Mouse (Mus musculus) embryo, embryonic 10 days (tissue): Measurements from ENCODE around the gene Pkm.
A peak's percentile ranks its signal among the peaks of the same experiment; 100 is the strongest.

Experiments
- DNase-seq: peaks from one replicate; pipeline ENCODE4 v3.0.0-alpha.2; 2015; ENCODE audit warnings: low spot score

Pkm gene

DNA sequence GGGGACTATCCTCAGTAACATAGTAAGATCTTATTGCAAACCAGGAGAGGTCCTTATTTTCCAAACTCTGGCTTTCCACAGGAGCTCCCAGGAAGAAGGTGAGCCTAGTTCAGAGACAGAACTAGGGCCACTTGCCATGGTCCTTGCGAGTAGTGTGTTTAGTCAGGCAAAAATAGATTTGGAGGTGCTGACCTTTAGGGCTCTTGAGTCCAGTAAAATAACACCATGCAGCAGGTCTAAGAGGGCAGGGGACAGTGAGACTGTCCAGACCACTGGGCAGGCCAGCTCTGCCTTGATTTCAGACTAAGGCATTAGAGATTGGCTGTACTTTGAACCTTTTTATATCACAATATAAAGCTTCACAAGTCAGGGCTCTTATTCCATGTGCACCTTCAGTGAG, 10.6 kb downstream of the Pkm start:
- DNase-seq = no peak

DNA sequence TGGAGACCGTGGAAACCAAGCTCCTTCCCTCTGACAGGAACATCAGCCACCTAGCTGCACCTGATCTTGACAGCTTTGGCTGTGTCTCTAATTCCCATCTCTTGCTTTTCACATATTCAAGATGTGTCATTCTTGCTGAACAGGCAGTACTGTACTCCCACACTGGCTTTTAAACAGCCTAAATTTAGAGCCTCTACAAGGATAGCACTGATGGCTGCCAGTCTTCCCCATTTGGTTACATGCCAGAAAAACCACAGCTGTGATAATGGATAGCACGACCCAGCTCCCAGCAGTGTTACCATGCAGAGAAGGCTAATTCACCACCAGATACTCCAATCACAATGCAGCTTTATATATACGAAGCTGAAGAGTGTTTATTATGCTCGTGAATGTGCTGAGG, 11.1 kb downstream of the Pkm start:
- DNase-seq = no peak

DNA sequence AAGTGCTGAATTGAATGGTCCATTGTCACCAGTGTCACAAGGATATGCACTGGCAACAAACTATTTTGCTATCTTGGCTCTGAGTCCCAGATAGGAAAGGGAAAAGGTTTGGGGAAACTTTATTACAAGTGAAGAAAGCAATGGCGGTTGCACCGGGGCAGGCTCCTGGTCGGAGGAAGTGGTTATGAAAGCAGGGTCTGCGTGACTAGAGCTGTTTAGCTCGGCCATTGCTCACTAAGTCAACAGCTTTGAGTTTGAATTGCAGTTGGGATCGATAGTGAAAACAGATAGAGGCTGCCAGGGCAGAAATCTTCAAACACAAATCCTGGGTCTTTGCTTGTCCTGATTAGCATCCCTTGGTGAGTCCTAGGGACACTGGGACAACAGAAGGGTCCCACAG, 11.7 kb downstream of the Pkm start:
- no peak for DNase-seq

DNA sequence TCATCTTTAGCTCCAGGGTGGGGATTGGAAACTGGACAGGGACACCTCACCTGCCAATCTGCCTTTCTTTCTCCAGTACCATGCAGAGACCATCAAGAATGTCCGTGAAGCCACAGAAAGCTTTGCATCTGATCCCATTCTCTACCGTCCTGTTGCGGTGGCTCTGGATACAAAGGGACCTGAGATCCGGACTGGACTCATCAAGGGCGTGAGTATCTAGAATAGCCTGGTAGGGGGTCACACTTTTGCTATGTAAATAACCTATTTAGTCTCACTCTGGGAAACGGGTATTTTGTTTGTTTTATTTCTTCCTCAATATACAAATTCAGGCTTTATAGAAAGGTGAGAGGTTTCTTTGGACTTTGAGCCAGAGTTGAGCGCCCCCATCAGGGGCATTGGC, 12.3 kb downstream of the Pkm start:
- DNase-seq = no peak

DNA sequence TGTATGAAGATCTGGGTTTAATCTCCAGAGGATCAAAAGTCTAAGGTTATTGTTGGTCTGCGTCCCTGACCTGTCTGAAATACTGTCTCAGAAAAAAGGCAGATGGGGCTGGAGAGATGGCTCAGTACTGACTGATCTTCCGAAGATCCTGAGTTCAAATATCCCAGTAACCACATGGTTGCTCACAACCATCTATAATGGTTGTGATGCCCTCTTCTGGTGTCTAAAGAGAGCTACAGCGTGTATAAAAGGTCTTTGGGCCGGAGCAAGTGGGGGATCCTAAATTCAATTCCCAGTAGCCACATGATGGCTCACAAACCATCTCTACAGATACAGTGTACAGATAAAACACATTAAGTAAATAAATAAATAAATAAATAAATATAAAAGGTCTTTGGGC, 13.0 kb downstream of the Pkm start:
- DNase-seq = no peak

DNA sequence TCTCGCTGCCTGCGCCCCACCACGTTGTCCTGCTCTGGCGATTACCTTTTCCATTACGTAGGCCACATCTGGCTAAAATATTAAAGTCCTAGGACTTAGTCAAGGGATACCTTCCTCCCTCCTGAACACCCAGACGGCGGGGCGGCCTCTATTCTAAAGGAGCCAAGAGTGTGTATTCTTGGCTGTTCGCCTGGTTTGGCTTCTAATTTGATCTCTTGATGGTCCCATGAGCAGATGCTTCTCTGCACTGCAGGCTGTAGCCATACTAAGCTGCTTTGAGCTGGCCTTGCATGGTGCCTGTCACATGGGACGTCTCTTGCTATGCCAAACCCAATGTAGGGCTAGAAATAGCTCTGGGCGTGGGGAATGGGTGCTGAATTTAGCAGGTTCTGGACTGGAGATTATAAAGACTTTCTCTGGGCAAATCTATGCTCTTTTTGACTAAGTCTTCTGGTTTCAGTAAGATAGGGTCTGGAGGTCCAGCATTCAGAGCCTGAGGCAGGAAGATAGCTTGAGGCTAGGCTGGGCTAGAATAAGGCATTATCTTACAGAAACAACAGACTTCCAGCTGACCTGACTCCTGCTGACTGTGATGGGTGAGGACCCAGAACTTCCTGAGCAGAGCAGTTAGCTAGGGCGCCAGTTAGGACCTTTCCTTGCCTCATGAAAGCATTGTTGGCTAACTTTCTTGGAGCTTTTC, 16.2 kb downstream of the Pkm start:
- no peak for DNase-seq

DNA sequence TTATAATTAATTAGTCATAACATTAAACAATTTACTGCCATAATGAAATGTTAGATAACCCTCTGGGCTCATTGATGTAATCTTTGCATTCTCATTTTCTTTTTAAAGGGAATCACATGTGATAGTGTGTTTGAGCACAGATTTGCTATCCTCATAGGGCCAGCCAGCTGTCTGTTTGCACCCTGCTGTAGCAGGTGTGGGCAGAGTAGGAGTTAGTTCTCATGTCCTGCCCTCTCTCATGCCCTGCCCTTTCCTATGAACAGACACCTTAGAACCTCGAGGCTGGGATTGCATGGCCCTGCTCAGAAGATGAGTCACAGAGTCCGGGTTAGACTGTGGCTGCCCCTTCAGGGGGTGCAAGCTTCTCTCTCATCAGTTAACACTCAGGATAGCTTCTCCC, 17.3 kb downstream of the Pkm start:
- DNase-seq = no peak

DNA sequence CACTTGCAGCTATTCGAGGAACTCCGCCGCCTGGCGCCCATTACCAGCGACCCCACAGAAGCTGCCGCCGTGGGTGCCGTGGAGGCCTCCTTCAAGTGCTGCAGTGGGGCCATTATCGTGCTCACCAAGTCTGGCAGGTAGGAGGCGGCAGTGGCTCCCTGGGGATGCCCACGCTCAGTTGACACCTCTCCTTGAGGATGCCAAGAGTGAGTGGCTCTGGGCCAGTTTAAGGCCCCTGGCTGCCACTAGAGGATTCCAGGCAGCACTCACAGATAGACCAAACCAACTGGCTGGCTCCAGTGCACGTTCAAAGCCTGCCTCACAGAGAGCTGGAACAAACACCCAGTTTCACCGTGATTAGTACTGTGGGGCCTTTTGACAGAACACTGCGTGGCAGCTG, 19.4 kb downstream of the Pkm start:
- no peak for DNase-seq

DNA sequence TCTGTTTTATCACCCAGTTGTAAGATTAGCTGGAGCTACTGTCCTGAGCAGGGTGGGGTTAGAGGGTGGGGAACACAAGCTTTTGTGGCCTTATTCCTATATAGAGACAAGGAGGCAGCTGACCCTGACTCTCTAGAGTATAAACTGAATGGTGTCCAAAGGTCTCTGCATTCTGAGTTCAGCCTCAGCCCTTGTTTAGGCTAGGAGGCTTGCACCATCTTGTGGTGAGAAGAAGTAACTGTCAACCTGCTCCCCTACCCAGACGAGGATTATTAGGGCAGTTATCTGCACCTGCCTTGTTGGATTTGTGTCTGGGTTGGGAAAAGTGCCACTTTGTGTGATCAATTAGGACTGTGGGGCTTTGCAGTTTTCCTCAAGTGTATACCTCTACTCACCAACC, 22.1 kb downstream of the Pkm start:
- DNase-seq = peak; percentile 53

DNA sequence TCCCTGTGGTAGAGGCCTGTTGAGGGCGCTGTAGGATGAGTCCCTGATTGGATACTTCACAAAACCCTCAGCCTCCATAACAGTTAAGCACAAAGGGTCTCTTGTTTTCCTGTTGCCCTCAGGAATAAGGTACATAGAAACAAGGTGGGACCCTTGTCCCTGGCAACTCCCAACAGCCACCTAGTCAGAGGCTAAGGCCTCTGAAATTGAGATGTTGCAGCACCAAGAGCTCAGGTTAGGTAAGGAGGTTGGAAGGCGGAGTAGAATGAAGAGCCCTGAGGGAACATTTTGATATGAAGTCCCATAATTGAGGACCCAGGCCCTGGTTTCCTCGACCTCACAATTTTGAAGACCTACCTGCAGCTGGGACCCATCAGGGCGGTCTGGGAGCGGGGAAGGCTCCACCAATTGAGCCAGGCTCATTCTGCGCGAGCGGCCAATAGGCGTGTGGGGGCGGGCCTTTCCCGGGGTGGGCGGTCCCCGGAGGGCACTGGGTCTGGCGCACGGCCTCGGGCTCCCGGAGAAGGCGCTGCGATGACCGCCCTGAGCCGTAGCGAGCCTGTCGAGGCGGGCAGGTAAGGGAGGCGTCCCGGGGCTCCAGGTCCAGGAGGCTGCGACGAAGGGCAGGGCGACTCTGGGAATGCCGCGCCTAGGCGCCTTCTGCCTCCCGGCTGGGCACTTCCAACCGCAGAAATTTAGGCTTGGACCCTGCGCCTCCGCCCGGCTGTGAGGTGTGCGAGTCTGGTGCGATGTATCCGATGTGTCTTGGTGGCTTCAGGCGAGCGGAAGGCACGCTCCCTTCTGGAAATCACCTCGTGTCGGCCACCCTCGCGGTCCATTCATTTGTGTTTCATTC, 23.7 kb downstream of the Pkm start, which contains the start of gene Gramd2:
Gene Gramd2, plus strand, starts transcription at position 467 of the 856 bp plus-strand sequence.
- peak; percentile 87 for DNase-seq

DNA sequence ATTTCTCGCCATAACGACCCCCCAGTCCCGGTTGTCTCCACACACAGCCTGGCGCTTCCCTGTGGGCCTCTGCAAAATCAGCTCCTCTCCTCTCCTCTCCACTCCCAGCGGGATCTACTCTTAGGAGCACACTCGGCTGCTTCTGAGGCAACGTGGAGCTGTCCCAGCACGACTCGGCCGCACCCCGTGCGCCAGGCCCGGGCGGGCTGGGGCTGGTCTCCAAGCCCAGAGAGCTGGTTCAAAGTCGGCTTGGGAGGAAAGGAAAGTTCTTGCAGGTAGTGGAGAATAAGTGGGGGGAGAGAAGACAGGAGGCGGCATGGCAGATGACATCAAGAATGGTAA, 24.3 kb downstream of the Pkm start:
- no peak for DNase-seq

DNA sequence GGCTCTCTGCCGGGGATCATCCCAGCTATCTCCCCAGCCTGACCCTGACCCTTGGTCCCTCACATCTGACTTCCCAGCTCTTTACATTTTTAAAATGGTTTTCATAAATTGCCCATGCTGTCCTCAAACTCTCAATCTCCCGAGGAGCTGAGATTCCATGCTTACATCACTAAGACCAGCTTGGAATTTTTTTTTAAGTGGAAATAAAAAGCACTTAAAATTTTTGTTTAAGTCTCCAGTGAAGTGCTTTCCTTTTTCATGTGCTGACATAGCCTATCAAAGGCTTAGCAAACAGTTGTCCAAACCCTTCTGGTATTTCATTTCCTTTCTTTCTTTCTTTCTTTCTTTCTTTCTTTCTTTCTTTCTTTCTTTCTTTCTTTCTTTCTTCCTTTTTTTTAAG, 27.9 kb downstream of the Pkm start:
- DNase-seq = no peak

DNA sequence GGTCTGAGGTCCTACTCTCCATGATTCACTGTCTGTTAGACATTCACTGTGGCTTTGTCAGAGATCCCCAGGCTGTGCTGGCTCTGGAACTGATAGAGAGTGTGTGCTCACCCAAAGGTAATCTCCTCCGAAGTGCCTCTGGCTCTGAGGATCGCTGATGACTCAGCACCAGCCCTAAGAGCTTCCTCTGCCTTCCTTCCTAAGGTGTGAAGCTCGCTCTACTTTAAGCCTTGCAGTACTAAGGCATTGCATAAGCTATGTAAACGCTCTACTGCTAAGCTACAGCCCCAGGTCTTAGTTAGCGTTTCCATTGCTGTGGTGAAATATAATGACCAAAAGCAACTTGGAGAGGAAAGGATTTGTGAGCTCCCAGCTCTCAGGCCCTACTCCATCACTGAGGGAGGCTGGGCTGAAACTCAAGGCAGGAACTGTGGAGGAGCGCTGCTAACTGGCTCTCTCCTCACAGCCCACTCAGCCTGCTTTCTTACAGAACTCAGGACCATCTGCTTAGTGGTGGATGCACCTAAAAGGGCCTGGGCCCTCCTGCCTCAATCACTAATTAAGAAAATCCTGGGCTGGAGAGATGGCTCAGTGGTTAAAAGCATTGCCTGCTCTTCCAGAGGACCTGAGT, 31.4 kb downstream of the Pkm start:
- DNase-seq = no peak

DNA sequence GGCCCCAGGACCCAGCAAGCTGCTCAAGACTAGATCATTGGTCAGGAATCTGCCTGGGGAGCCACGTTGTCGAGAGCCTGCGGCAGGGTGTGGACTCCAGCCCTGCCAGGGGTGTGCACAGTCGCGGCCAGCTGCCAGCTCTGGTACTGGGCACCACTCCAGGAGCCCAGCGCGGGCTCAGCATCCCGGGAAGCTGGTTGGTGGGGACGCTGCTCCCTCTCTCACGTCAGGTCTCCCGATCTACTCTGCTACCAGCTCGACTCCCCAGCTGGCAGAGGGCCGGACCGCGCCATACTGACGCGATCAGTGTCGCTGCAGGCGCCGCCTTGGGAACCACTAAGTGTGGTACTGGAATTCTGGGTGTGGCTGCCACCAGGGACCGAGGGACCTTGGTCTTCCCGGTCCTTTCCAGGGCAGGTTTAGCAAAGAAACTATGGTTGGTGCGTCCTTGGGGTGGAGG, 35.5 kb downstream of the Pkm start:
- no peak for DNase-seq

DNA sequence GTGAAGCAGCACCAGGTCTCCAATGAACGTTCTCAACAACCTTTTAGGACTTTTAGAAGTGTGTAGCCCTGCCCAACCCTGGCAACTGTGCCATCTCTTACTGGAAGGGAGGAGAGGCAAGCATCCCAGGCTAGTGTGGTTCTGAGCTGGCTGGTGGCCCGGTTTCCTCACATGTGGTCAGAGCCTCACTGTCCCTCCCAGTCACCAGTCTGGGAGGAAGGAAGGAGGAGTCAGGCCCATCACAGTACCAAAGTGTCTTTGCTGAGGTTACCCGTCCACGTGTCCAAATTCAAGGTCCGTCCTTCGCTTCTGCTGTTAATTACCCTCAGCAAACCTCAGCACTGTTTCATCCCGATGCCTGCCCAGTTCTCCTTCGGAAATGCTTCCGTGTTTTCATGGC, 36.0 kb downstream of the Pkm start:
- DNase-seq = no peak

DNA sequence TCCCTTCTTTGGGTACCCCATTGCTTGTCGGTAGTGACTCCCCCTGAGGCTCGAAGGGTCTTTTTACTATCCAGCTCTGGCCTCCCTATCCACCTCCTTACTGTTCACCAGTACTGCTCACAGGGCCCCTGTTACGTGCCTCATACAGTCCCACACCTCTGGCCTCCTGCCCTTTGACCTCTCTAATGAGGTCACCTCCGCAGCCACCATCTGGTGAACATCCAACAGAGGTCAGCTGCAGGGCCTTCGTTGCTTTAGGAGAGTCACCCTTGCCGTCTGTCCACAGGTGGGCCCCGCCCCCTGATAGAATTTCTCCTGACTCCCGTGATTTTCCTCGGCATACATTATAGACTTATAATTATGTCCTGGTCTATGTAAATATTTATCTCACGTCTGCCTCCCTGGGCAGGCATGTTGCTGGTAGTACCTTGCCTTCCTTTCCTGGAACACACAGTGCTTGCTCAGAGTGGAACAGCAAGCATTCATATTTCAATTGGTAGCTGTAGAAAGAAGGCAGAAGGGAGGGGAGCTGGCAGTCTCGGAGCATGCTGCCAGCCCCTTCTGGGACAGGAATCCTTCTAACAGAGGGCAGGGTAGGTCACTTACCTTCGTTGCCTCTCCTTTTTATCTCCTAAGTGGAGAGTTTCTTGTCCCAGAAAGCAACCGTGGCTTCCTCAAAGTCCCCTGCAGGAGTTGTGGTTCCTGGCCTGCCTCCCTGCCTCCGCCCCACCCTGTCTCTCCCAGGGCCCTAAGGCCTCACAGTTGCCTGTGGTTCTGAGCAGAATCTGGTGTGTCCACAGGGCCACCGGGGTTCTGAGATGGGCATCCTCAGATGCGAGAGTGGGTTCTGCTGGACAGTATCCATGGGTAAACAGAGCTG, 38.6 kb downstream of the Pkm start:
- DNase-seq = peak; percentile 75

DNA sequence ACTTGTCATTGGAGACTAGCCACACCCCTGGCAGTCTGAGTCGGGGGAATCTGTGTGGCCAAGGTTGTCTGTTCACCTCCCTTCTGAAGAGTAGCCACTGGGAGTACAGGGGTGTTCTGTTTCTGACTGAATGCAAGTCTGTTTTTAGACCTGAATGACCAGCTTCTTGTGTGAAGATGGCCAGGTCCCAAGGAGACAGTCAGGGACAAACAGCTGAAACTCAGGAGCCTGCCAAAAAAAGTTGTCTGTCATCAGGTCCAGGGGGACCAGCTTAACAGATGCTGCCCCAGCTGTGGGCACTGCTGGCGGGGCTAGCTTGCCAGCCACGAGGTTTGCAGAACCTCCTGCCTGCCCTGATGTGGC, 39.3 kb downstream of the Pkm start:
- DNase-seq = no peak

DNA sequence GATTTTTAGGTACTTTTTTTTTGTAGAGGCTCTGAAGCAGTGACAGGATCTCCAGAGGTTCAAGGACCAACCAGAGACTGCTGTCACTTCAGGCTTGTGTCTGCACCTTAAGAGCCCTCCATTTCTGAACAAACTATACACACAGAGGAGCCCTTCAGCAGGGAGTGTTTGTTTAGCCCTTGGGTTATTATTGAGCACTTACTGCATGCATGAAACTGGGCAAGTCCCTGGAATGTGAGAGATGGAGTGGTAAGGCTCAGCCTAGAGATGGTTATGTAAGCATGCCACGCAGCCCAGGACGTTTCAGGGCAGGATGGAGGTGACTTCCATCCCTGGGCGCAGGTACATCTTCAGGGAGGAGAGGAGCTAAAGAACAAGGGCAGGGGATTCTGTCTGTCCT, 40.2 kb downstream of the Pkm start:
- no peak for DNase-seq

DNA sequence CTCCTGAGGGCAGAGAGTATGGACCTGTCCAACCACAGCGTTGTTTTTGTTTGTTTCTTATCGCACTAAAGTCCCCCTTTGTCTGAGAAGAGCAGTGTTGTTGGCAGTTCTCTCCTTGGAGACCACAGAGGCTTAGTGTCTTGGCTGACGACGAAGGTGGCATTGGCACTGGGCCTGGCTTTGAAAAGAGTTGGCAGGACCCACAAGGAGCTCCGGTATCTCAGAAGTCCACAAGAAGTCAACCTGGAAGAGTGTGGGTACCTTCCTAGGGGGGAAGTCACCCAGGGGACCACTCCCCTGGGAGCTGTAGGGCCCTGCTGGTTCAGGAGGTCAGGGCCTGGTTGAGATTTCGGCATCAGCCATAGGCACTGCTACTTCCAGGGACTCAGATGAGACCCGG, 44.9 kb downstream of the Pkm start:
- DNase-seq = no peak

DNA sequence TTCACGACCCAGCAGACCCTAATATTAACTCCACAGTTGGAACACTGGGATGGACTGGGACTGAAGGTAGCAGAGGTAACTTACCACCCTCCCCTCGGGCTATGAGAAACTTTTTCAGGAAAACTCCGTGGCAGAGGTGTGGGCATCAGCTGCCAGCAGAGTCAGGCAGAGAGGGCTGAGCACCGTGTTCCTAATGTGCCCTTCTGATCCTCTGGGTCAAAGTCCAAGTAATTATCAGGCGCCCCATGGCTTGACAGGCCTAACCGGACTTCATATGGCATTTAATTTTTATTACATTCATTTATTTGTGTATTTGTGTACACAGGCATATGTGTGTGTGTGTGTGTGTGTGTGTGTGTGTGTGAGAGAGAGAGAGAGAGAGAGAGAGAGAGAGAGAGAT, 46.9 kb downstream of the Pkm start:
- no peak for DNase-seq

DNA sequence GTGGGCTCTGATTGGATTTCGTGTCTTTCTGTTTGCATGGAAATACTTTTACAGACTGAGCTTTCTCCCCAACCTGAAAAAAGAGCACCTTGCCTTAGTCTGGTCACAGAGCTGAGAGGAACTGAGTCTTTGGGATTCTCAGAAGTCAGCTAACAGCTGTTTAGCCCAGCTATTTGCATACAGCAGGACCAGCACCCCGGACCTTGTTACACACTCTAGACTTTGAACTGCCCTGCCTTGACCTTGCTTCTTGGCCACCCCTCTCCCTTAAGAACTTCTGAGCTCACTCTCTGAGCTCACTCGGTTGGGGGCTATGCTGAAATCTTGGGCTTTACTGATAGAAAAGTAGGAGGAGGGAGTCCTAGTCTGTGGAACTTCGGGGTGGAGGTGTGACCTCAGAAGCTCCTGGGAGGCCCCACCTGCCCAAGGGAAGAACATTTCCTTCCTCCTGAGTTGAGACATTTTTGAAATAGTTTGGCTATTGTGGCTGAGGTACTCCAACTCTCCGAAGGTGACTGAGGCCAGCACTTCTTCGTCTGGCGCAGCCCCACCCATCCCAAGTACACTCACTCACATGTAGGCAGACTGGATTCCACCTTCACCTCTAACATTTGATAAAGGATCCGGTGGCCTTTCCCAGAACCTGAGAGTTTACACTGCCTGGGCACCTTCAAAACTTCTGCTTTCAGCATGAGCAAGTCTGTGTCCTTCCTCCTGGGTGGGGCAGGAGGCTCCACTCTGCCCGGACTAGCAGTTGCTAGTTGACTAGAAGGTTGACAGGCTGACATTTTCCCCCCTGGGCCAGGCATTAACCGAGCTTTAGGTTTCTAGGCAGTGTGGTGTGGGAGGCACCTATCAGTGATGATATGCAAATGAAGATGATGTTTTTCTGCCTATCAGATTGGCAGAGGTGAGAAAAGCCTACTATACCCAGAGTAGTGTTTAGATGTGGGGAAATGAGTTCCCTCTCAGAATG, 51.0 kb downstream of the Pkm start:
- no peak for DNase-seq
